Mouse (Mus musculus) layer of hippocampus, adult 6 months (tissue): ENCODE measurements around the gene Fam167b. TPM values are rescaled to one million over a fixed set of nuclear protein-coding genes. Genes with fewer than 3 reads are reported as not detected.

Experiments
- long read RNA-seq, 2 experiments: library from polyadenylated mRNA; unstranded; transcript quantifications; one replicate each; pipeline ENCODE4 v2.0.0; 2019 to 2020
- microRNA-seq: library from miRNA; unstranded; fragments of <30 nt; microRNA quantifications from one replicate; pipeline ENCODE4 v1.2.0, GENCODE M21; 2020
- polyA plus RNA-seq: library from polyadenylated mRNA; unstranded; fragments of <200 nt; fragmentation: Nextera tagmentation; gene quantifications from 2 replicates; pipeline ENCODE4 v1.2.3, GENCODE M21; 2021

Fam167b gene
- 1.4 and 2.4 TPM in 2 replicates for polyA plus RNA-seq
- long read RNA-seq, experiment 1 = 0 reads
- long read RNA-seq, experiment 2 = 0 reads

GRCm38 (mm10) chr4:129578466-129578865 is at the start of gene Fam167b:
Gene Fam167b, minus strand, starts transcription at chr4:129578549.

GRCm38 (mm10) chr4:129623681-129624091 is 45.3 kb upstream of the Fam167b start, which contains the start of gene Ccdc28b:
Gene Ccdc28b, minus strand, starts transcription at chr4:129623947.

GRCm38 (mm10) chr4:129618786-129619691 is 40.7 kb upstream of the Fam167b start, which contains the start of gene Iqcc:
Gene Iqcc, minus strand, starts transcription at chr4:129619099.

DNA sequence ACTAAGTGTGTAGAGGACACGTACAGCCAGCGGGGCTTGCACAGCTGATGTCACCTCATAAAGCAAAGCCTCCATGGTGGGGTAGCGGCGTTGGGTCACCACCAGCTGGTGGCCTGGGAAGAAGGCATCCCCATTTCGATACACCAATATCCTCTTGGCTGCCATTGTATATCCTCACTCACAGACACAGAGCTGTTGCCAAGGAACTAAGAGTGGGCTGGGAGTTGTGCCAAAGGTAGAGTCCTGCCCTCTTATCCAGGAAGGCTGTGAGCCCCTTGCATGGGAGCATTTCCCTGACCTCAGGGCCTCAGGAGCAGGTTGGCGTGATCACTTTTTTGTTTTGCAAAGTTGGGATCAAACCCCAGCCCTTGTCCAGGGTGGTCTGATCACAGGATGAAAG is 35.7 kb upstream of the Fam167b start, which contains the start of gene Dcdc2b:
Dcdc2b (minus strand) TSS at position 165 of the 400 bp plus-strand sequence.

GRCm38 (mm10) chr4:129600233-129601158 is 22.1 kb upstream of the Fam167b start, which contains the start of the genes Eif3i and Tmem234:
Gene Eif3i, minus strand, starts transcription at chr4:129600648.
Gene Tmem234, plus strand, starts transcription at chr4:129600668.

GRCm38 (mm10) chr4:129573430-129573829 is 4.9 kb downstream of the Fam167b start, which contains the start of gene Lck:
Gene Lck, minus strand, starts transcription at chr4:129573641.

GRCm38 (mm10) chr4:129542592-129543141 is 35.7 kb downstream of the Fam167b start, which contains the start of gene Hdac1:
Gene Hdac1, minus strand, starts transcription at chr4:129542713.

Small RNA genes within 50 kb of the gene (microRNA-seq; reads per million reads assigned to microRNA genes)
- gene Mir8119 = not detected

Other genes with a start within 250 kb of the Fam167b start
- 44.3 and 45.5 TPM in 2 replicates for gene Rbbp4, start 243.2 kb downstream of the Fam167b start, polyA plus RNA-seq
- gene Zbtb8os, start 242.9 kb downstream of the Fam167b start, polyA plus RNA-seq = 65.1 and 79.8 TPM in 2 replicates
- 4.4 and 4.9 TPM in 2 replicates for gene Zbtb8a, start 200.4 kb downstream of the Fam167b start, polyA plus RNA-seq
- 1.9 and 2.1 TPM in 2 replicates for gene Zbtb8b, start 137.7 kb downstream of the Fam167b start, polyA plus RNA-seq
- 11.4 and 11.5 TPM in 2 replicates for gene Bsdc1, start 117.0 kb downstream of the Fam167b start, polyA plus RNA-seq
- 0.15 TPM in 1 of 2 replicates, not detected in the other for gene Tssk3, start 87.5 kb downstream of the Fam167b start, polyA plus RNA-seq
- gene Fam229a, start 87.4 kb downstream of the Fam167b start, polyA plus RNA-seq = 0.98 and 1.3 TPM in 2 replicates
- gene Marcksl1, start 65.0 kb downstream of the Fam167b start, polyA plus RNA-seq = 33.1 and 41.3 TPM in 2 replicates
- 16.9 and 18.2 TPM in 2 replicates for gene Hdac1, start 35.8 kb downstream of the Fam167b start, polyA plus RNA-seq
- 2.4 and 2.5 TPM in 2 replicates for gene Lck, start 4.9 kb downstream of the Fam167b start, polyA plus RNA-seq
- gene Eif3i, start 22.1 kb upstream of the Fam167b start, polyA plus RNA-seq = 270 and 298 TPM in 2 replicates
- 181 and 186 TPM in 2 replicates for gene Tmem234, start 22.1 kb upstream of the Fam167b start, polyA plus RNA-seq
- 3.4 and 4.1 TPM in 2 replicates for gene Dcdc2b, start 35.7 kb upstream of the Fam167b start, polyA plus RNA-seq
- gene Iqcc, start 40.5 kb upstream of the Fam167b start, polyA plus RNA-seq = 28.4 and 35.0 TPM in 2 replicates
- gene Ccdc28b, start 45.4 kb upstream of the Fam167b start, polyA plus RNA-seq = 31.7 and 35.6 TPM in 2 replicates
- gene Txlna, start 62.5 kb upstream of the Fam167b start, polyA plus RNA-seq = 16.0 and 16.7 TPM in 2 replicates
- gene Kpna6, start 94.2 kb upstream of the Fam167b start, polyA plus RNA-seq = 9.9 and 11.1 TPM in 2 replicates
- 9.7 and 9.8 TPM in 2 replicates for gene Tmem39b, start 118.3 kb upstream of the Fam167b start, polyA plus RNA-seq
- gene Khdrbs1, start 163.8 kb upstream of the Fam167b start, polyA plus RNA-seq = 30.5 and 30.6 TPM in 2 replicates
- 166 and 230 TPM in 2 replicates for gene Ptp4a2, start 232.7 kb upstream of the Fam167b start, polyA plus RNA-seq